Mouse (Mus musculus) neural tube, embryonic 15.5 days (tissue): ENCODE results near the gene Spic. TPM values are rescaled to one million over a fixed set of nuclear protein-coding genes. Genes with fewer than 3 reads are reported as not detected.

Source experiments
- ATAC-seq: fragments of 200-750 bp; cut with Nextera tagmentation; 2 replicates; pipeline ENCODE4 v1.8.0; 2017; ENCODE audit warnings: mild to moderate bottlenecking, moderate TSS enrichment, moderate library complexity; ENCODE audit not compliant: low FRiP score
- H3K27ac ChIP-seq: fragments of 300-500 bp; sonication (generic); replicated peaks from 2 replicates; pipeline ENCODE4 v1.5.1; 2015; ENCODE audit warnings: mild to moderate bottlenecking, inconsistent platforms
- H3K27me3 ChIP-seq: fragments of 300-500 bp; sonication (generic); replicated peaks from 2 replicates; pipeline ENCODE4 v1.6.1; 2015; ENCODE audit warnings: inconsistent platforms
- H3K36me3 ChIP-seq: fragments of 300-500 bp; sonication (generic); 2 replicates; pipeline ENCODE4 v1.6.1; 2015; ENCODE audit warnings: inconsistent platforms
- H3K4me1 ChIP-seq: fragments of 300-500 bp; sonication (generic); 2 replicates; pipeline ENCODE4 v1.6.1; 2015; ENCODE audit warnings: inconsistent platforms
- H3K4me2 ChIP-seq: fragments of 300-500 bp; sonication (generic); 2 replicates; pipeline ENCODE4 v1.6.1; 2015; ENCODE audit warnings: inconsistent platforms, mild to moderate bottlenecking, moderate library complexity
- H3K4me3 ChIP-seq: fragments of 300-500 bp; sonication (generic); replicated peaks from 2 replicates; pipeline ENCODE4 v1.5.1; 2015; ENCODE audit warnings: mild to moderate bottlenecking, inconsistent platforms
- H3K9ac ChIP-seq: fragments of 300-500 bp; sonication (generic); replicated peaks from 2 replicates; pipeline ENCODE4 v1.6.1; 2015; ENCODE audit warnings: mild to moderate bottlenecking, inconsistent platforms
- H3K9me3 ChIP-seq: fragments of 300-500 bp; sonication (generic); replicated peaks from 2 replicates; pipeline ENCODE4 v1.6.1; 2016; ENCODE audit warnings: inconsistent platforms
- WGBS: fragments of 180-500 bp; shearing (Covaris S2); methylation state at CpG from one replicate; pipeline ENCODE4 v1.1.7; 2015; ENCODE audit warnings: mixed read lengths; 5-methylcytosine and 5-hydroxymethylcytosine counted together
- polyA plus RNA-seq: library from polyadenylated mRNA; unstranded; fragments of >200 nt; fragmentation: Nextera tagmentation; extraction: Ambion mirVana; gene quantifications from 2 replicates; pipeline ENCODE4 v1.2.1, GENCODE M21; 2015

Spic gene
- polyA plus RNA-seq, 1 experiment from 2014 or later = not detected

DNA sequence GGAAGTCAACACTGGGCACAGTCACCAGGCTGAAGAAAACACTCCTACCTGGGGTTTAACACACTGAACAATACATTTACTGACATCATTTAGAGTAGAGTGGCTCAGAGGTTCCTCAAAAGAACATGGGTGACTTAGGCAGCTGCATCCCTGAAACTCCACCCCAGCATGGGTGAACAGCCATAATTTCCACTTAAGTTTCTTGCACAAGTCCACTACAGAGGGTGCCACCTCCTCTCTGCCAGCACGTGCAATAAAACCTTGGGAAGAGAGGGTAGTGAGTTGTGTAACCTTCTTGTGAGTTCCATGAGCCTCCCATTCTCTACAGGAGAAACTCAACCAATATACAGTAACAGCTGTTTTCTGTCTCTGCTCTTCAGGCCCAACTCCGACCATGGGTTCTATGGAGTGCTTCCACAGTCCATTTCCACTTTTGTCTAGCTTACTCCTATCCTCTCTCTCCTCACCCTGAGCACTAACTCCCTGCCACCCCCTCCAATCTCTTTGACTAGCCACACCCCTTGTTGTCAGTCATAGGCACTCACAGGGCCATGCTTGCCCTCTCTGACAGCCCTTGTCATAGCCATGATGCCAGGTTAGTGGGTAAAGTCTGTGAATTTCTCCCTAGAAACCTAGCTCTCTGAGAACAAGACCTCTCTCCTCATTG lies 54.0 kb downstream of the Spic start:
- Histone ChIP-seq H3K4me3 (no peak overlapping the region), H3K9me3 (no peaks in the 10 kb centered on the region), H3K27ac (no peak overlapping the region), H3K27me3 (no peaks in the 10 kb centered on the region), H3K4me1 (no peaks in the 10 kb centered on the region), H3K36me3 (no peaks in the 10 kb centered on the region), H3K9ac (no peak overlapping the region), H3K4me2 (no peak overlapping the region)
- ATAC-seq = no peak
- 91% methylated on average over 2 of the region's 2 CpGs for WGBS

- H3K9me3 ChIP-seq = no peaks in the 10 kb centered on the region
- H3K4me2 ChIP-seq = no peak overlapping the region
- H3K36me3 ChIP-seq = no peaks in the 10 kb centered on the region
- 54% methylated on average over 4 of the region's 4 CpGs for WGBS
- H3K9ac ChIP-seq = no peak overlapping the region
- no peak overlapping the region for H3K27ac ChIP-seq
- no peak overlapping the region for H3K4me3 ChIP-seq
- ATAC-seq = peak; percentile 69; the same call in 1 of the 2 replicates
- H3K4me1 ChIP-seq = no peaks in the 10 kb centered on the region
- no peaks in the 10 kb centered on the region for H3K27me3 ChIP-seq
Measured at GRCm38 (mm10) chr10:88627052-88627451, 57.8 kb downstream of the Spic start.

DNA sequence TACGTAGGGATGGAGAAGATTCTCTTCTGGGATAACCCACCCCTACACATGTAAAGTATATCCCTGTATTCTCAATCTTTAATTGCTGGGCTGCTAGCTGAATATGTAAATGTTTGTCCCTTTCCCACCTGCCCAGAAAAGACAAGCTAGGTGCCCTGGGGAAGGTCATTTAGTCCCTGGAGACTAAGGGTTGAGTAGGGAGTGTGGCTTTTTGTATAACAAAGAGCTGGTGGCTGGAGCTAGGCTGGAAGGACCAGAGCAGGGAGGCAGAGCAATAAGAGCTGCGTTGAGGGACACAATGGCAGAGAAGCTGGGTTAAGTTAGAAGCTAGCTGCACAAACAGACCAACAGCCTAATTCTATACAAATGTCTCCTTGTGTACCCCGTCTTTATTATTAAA lies 58.6 kb downstream of the Spic start:
- Histone ChIP-seq H3K36me3 (no peaks in the 10 kb centered on the region), H3K4me2 (no peak overlapping the region), H3K4me3 (no peak overlapping the region), H3K9me3 (no peaks in the 10 kb centered on the region), H3K9ac (no peak overlapping the region), H3K27ac (no peak overlapping the region), H3K4me1 (no peaks in the 10 kb centered on the region), H3K27me3 (no peaks in the 10 kb centered on the region)
- no peak for ATAC-seq
- WGBS = 67% methylated on average over 3 of the region's 3 CpGs

Other genes with a start within 250 kb of the Spic start
- gene Sycp3, start 225.4 kb downstream of the Spic start, polyA plus RNA-seq = 0.50 TPM in 1 of 2 replicates, not detected in the other
- 23.1 and 23.9 TPM in 2 replicates for gene Chpt1, start 180.9 kb downstream of the Spic start, polyA plus RNA-seq
- gene Mybpc1, start 79.9 kb downstream of the Spic start, polyA plus RNA-seq = 9.5 and 12.6 TPM in 2 replicates
- gene Arl1, start 45.8 kb upstream of the Spic start, polyA plus RNA-seq = 162 and 164 TPM in 2 replicates
- gene Utp20, start 141.8 kb upstream of the Spic start, polyA plus RNA-seq = 8.2 and 11.3 TPM in 2 replicates
- gene Slc5a8, start 201.0 kb upstream of the Spic start, polyA plus RNA-seq = 0.10 and 0.32 TPM in 2 replicates